Comparison of ENCODE assay signal across 14 mouse cellular contexts in genomic region chr8:108474556-108474955, GRCm38 (mm10).
"Had no signal": no experiment of that assay in that cellular context is flagged by ENCODE, and none has a peak within 500 bp of the region (broad histone marks: within the 10 kb centered on the region; RNA-seq: fewer than 3 reads in every experiment).

No protein-coding gene starts in this region.

- ATAC-seq: hindbrain, embryonic 16.5 days; inflammation-experienced regulatory T-cells, adult 6 months; midbrain, embryonic 15.5 days had no signal

- H3K4me1 ChIP-seq: liver, embryonic 15.5 days; megakaryocyte, embryonic 14.5 days; neural tube, embryonic 12.5 days had no signal

- H3K27ac ChIP-seq: left cerebral cortex, adult 2 months; limb, embryonic 10.5 days; liver, embryonic 15.5 days; macrophage; midbrain, embryonic 15.5 days; neural tube, embryonic 12.5 days had no signal

- H3K27me3 ChIP-seq: liver, embryonic 15.5 days; megakaryocyte, embryonic 14.5 days; midbrain, embryonic 15.5 days; neural tube, embryonic 12.5 days had no signal

- H3K9me3 ChIP-seq: limb, embryonic 10.5 days; liver, embryonic 15.5 days; midbrain, embryonic 15.5 days; neural tube, embryonic 12.5 days had no signal

- DNase-seq: kidney, postnatal 14 days; thymus, adult 2 months; thymus, postnatal 25 days had no signal

- H3K9ac ChIP-seq: liver, embryonic 15.5 days; midbrain, embryonic 15.5 days; neural tube, embryonic 12.5 days had no signal

- H3K4me2 ChIP-seq: liver, embryonic 11.5 days; liver, embryonic 15.5 days; midbrain, embryonic 11.5 days; midbrain, embryonic 15.5 days; neural tube, embryonic 12.5 days had no signal

- H3K4me3 ChIP-seq: left cerebral cortex, adult 2 months; limb, embryonic 10.5 days; liver, embryonic 15.5 days; megakaryocyte, embryonic 14.5 days; midbrain, embryonic 15.5 days; neural tube, embryonic 12.5 days had no signal

- H3K36me3 ChIP-seq: limb, embryonic 10.5 days; liver, embryonic 15.5 days; midbrain, embryonic 15.5 days; neural tube, embryonic 12.5 days had no signal
